Mouse (Mus musculus): Measurements from ENCODE around the gene Reep1. TPM values are rescaled to one million over a fixed set of nuclear protein-coding genes. Genes with fewer than 3 reads are reported as not detected.

Reep1 gene
- polyA plus RNA-seq, 1 experiment from 2014 or later, result 118 TPM

DNA sequence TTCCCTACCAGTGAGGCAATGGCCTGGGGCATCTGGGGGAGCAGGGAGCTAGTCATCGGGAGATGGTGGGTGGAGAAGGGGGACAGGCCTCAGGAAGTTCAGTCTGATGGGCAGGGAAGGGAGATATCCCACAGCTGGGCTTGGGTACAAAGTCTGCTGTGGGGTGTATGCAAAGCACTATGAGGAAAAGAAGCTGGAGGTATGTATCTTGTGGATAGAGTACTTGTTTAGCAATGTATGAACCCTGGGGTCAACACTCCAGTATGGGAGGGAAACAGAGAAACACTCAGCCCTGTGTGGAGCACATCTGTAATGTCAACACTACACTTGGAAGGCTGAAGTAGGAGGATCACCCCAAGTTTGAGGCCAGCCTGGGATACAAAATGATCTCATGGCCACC lies 99.4 kb downstream of the Reep1 start:
- Histone ChIP-seq H3K27ac (ENCODE audit: low read depth, low read length) (no peak overlapping the region), H3K4me3 (ENCODE audit: low read depth, low read length) (no peak overlapping the region), H3K27me3 (ENCODE audit: control insufficient read depth, insufficient read depth, low read length) (no peaks in the 10 kb centered on the region), H3K4me1 (ENCODE audit: control insufficient read depth, insufficient read depth, low read length) (no peaks in the 10 kb centered on the region), H3K9ac (ENCODE audit: low read length) (no peak overlapping the region), H3K4me2 (ENCODE audit: low read depth) (no peak overlapping the region), H3K36me3 (ENCODE audit: control insufficient read depth, insufficient read depth, low read length) (no peaks in the 10 kb centered on the region), H3K9me3 (ENCODE audit: control insufficient read depth, low read length) (no peaks in the 10 kb centered on the region)
- ATAC-seq (ENCODE audit: insufficient read depth, low FRiP score, low TSS enrichment) (no peak), DNase-seq (ENCODE audit: low spot score) (no peak)
- WGBS, result 60% methylated on average over 1 of the region's 1 CpGs

- 95% methylated on average over 9 of the region's 9 CpGs for WGBS
- no peaks in the 10 kb centered on the region for H3K36me3 ChIP-seq (ENCODE audit: control insufficient read depth, insufficient read depth, low read length)
Measured at GRCm38 (mm10) chr6:71809890-71810289, 102.5 kb downstream of the Reep1 start.

GRCm38 (mm10) chr6:71812820-71813219 lies 105.5 kb downstream of the Reep1 start:
- no peaks in the 10 kb centered on the region for H3K9me3 ChIP-seq (ENCODE audit: control insufficient read depth, low read length)
- no peak overlapping the region for H3K4me2 ChIP-seq (ENCODE audit: low read depth)
- H3K27ac ChIP-seq (ENCODE audit: low read depth, low read length), result no peak overlapping the region
- no peaks in the 10 kb centered on the region for H3K4me1 ChIP-seq (ENCODE audit: control insufficient read depth, insufficient read depth, low read length)
- H3K27me3 ChIP-seq (ENCODE audit: control insufficient read depth, insufficient read depth, low read length), result no peaks in the 10 kb centered on the region
- ATAC-seq (ENCODE audit: insufficient read depth, low FRiP score, low TSS enrichment), result no peak
- no peak overlapping the region for H3K9ac ChIP-seq (ENCODE audit: low read length)
- H3K4me3 ChIP-seq (ENCODE audit: low read depth, low read length), result no peak overlapping the region
- H3K36me3 ChIP-seq (ENCODE audit: control insufficient read depth, insufficient read depth, low read length), result peaks cover 8% of the 10 kb centered on the region
- WGBS, result 83% methylated on average over 2 of the region's 2 CpGs
- DNase-seq (ENCODE audit: low spot score), result no peak

More at GRCm38 (mm10) chr6:71809890-71810289, 102.5 kb downstream of the Reep1 start:
- Histone ChIP-seq H3K4me1 (ENCODE audit: control insufficient read depth, insufficient read depth, low read length) (no peaks in the 10 kb centered on the region), H3K27ac (ENCODE audit: low read depth, low read length) (no peak overlapping the region), H3K27me3 (ENCODE audit: control insufficient read depth, insufficient read depth, low read length) (no peaks in the 10 kb centered on the region), H3K4me3 (ENCODE audit: low read depth, low read length) (no peak overlapping the region), H3K4me2 (ENCODE audit: low read depth) (no peak overlapping the region), H3K9ac (ENCODE audit: low read length) (no peak overlapping the region), H3K9me3 (ENCODE audit: control insufficient read depth, low read length) (no peaks in the 10 kb centered on the region)
- no peak for DNase-seq (ENCODE audit: low spot score)
- ATAC-seq (ENCODE audit: insufficient read depth, low FRiP score, low TSS enrichment), result no peak

DNA sequence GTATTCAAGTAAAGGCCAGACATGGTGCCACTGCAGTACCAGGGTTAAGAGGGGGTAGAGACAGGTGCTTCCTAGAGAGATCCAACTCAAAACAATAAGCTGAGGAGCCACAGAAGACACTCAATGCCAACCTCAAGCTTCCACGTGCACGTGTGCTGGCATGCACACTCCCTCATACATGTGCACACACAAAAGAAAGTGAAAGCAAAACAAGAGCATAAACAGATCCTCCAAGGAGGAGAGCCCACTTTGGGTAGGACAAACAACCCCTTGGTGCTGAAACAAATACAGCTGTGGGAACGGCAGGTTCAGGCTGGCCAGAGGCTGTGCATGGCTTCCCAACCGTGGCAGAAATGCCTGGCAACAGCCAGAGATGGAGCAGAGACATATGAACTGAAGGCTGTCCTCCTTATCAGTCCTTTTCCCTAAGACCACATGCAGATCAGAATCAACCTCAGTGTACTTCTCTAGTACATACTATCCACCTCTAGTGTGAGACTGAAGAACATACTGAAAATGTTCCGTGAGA lies 112.5 kb downstream of the Reep1 start:
- H3K9me3 ChIP-seq (ENCODE audit: control insufficient read depth, low read length), result no peaks in the 10 kb centered on the region
- H3K4me3 ChIP-seq (ENCODE audit: low read depth, low read length), result no peak overlapping the region
- no peak overlapping the region for H3K9ac ChIP-seq (ENCODE audit: low read length)
- no peaks in the 10 kb centered on the region for H3K27me3 ChIP-seq (ENCODE audit: control insufficient read depth, insufficient read depth, low read length)
- H3K36me3 ChIP-seq (ENCODE audit: control insufficient read depth, insufficient read depth, low read length), result peaks cover 9% of the 10 kb centered on the region
- 90% methylated on average over 5 of the region's 5 CpGs for WGBS
- ATAC-seq (ENCODE audit: insufficient read depth, low FRiP score, low TSS enrichment) (no peak), DNase-seq (ENCODE audit: low spot score) (no peak)
- H3K27ac ChIP-seq (ENCODE audit: low read depth, low read length), result no peak overlapping the region
- H3K4me2 ChIP-seq (ENCODE audit: low read depth), result no peak overlapping the region
- no peaks in the 10 kb centered on the region for H3K4me1 ChIP-seq (ENCODE audit: control insufficient read depth, insufficient read depth, low read length)

DNA sequence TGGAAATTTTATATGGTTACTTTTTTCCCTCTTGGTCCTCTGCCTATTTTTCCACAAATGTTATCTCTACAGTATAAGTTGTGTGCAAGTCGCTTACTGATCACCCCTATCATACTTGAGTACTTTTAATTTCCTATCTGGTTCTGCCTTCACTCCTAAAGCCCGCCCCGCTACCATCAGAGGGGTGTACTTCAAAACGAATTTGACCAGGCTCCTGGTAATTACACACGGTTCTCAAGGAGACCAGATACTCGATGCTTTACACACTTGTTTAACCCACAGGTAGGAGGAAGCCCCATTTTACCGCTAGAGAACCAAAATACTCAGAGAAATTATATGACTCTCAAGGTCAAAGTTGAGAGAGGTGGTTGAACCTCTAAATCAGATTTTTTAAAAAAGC lies 115.7 kb downstream of the Reep1 start:
- peak overlapping the region; percentile 65 for H3K4me3 ChIP-seq (ENCODE audit: low read depth, low read length)
- ATAC-seq (ENCODE audit: insufficient read depth, low FRiP score, low TSS enrichment) (no peak), DNase-seq (ENCODE audit: low spot score) (no peak)
- H3K36me3 ChIP-seq (ENCODE audit: control insufficient read depth, insufficient read depth, low read length), result no peaks in the 10 kb centered on the region
- no peaks in the 10 kb centered on the region for H3K4me1 ChIP-seq (ENCODE audit: control insufficient read depth, insufficient read depth, low read length)
- H3K27ac ChIP-seq (ENCODE audit: low read depth, low read length), result no peak overlapping the region
- no peaks in the 10 kb centered on the region for H3K9me3 ChIP-seq (ENCODE audit: control insufficient read depth, low read length)
- no peaks in the 10 kb centered on the region for H3K27me3 ChIP-seq (ENCODE audit: control insufficient read depth, insufficient read depth, low read length)
- 2% methylated on average over 7 of the region's 7 CpGs for WGBS
- H3K4me2 ChIP-seq (ENCODE audit: low read depth), result peak overlapping the region; percentile 72
- H3K9ac ChIP-seq (ENCODE audit: low read length), result peak overlapping the region; percentile 66

GRCm38 (mm10) chr6:71823488-71823887 lies 116.1 kb downstream of the Reep1 start:
- H3K36me3 ChIP-seq (ENCODE audit: control insufficient read depth, insufficient read depth, low read length), result no peaks in the 10 kb centered on the region
- H3K4me2 ChIP-seq (ENCODE audit: low read depth), result peak overlapping the region; percentile 72
- no peak overlapping the region for H3K27ac ChIP-seq (ENCODE audit: low read depth, low read length)
- peak overlapping the region; percentile 66 for H3K9ac ChIP-seq (ENCODE audit: low read length)
- no peaks in the 10 kb centered on the region for H3K27me3 ChIP-seq (ENCODE audit: control insufficient read depth, insufficient read depth, low read length)
- H3K4me1 ChIP-seq (ENCODE audit: control insufficient read depth, insufficient read depth, low read length), result no peaks in the 10 kb centered on the region
- 0% methylated on average over 19 of the region's 19 CpGs for WGBS
- peak; percentile 89 for ATAC-seq (ENCODE audit: insufficient read depth, low FRiP score, low TSS enrichment)
- no peaks in the 10 kb centered on the region for H3K9me3 ChIP-seq (ENCODE audit: control insufficient read depth, low read length)
- peak; percentile 86 for DNase-seq (ENCODE audit: low spot score)
- peak overlapping the region; percentile 65 for H3K4me3 ChIP-seq (ENCODE audit: low read depth, low read length)

DNA sequence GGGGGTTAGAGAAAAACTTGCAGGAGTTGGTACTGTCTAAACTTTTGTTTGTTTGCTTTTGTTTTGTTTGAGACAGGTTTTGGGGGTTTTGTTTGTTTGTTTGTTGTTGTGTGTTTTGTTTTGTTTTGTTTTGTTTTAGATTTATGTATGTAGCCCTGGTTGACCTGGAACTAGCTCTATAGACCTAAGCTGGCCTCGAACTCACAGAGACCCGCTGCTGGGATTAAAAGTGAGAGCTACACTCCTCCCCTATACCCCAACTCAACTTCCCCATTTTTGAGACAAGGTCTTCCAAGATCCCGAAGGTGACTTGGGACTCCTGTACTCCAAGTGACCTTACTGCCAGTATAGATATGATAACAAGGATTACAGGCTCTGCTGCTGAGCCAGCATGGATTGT lies 116.6 kb downstream of the Reep1 start:
- Histone ChIP-seq H3K27me3 (ENCODE audit: control insufficient read depth, insufficient read depth, low read length) (no peaks in the 10 kb centered on the region), H3K4me1 (ENCODE audit: control insufficient read depth, insufficient read depth, low read length) (no peaks in the 10 kb centered on the region), H3K9me3 (ENCODE audit: control insufficient read depth, low read length) (no peaks in the 10 kb centered on the region), H3K4me3 (ENCODE audit: low read depth, low read length) (peak overlapping the region; percentile 65), H3K9ac (ENCODE audit: low read length) (no peak overlapping the region; the same call in 1 of the 2 replicates), H3K27ac (ENCODE audit: low read depth, low read length) (no peak overlapping the region), H3K36me3 (ENCODE audit: control insufficient read depth, insufficient read depth, low read length) (no peaks in the 10 kb centered on the region), H3K4me2 (ENCODE audit: low read depth) (peak overlapping the region; percentile 50)
- no peak for ATAC-seq (ENCODE audit: insufficient read depth, low FRiP score, low TSS enrichment)
- no peak for DNase-seq (ENCODE audit: low spot score)
- 32% methylated on average over 3 of the region's 3 CpGs for whole genome bisulfite sequencing

- H3K9ac ChIP-seq (ENCODE audit: low read length), result no peak within 1 kb of the TSS
- no peaks in the 10 kb centered on the region for H3K9me3 ChIP-seq (ENCODE audit: control insufficient read depth, low read length)
- H3K36me3 ChIP-seq (ENCODE audit: control insufficient read depth, insufficient read depth, low read length), result no peaks in the 10 kb centered on the region
- no peaks in the 10 kb centered on the region for H3K27me3 ChIP-seq (ENCODE audit: control insufficient read depth, insufficient read depth, low read length)
- H3K27ac ChIP-seq (ENCODE audit: low read depth, low read length), result no peak within 1 kb of the TSS
- DNase-seq (ENCODE audit: low spot score) (no peak), ATAC-seq (ENCODE audit: insufficient read depth, low FRiP score, low TSS enrichment) (no peak)
- peaks cover under 1% of the 10 kb centered on the region; the same call in 1 of the 2 replicates for H3K4me1 ChIP-seq (ENCODE audit: control insufficient read depth, insufficient read depth, low read length)
- no peak within 1 kb of the TSS for H3K4me3 ChIP-seq (ENCODE audit: low read depth, low read length)
- no peak within 1 kb of the TSS for H3K4me2 ChIP-seq (ENCODE audit: low read depth)
- WGBS, result 60% methylated on average over 1 of the region's 1 CpGs
Measured at GRCm38 (mm10) chr6:71826869-71827268, 119.5 kb downstream of the Reep1 start, which contains the start of gene Mrpl35. Mrpl35 (minus strand) TSS chr6:71826969.

- Histone ChIP-seq H3K4me3 (ENCODE audit: low read depth, low read length) (no peak overlapping the region), H3K36me3 (ENCODE audit: control insufficient read depth, insufficient read depth, low read length) (peaks cover 2% of the 10 kb centered on the region; the same call in 1 of the 2 replicates), H3K4me1 (ENCODE audit: control insufficient read depth, insufficient read depth, low read length) (peaks cover 5% of the 10 kb centered on the region; the same call in 1 of the 2 replicates), H3K27ac (ENCODE audit: low read depth, low read length) (no peak overlapping the region), H3K27me3 (ENCODE audit: control insufficient read depth, insufficient read depth, low read length) (no peaks in the 10 kb centered on the region), H3K4me2 (ENCODE audit: low read depth) (no peak overlapping the region), H3K9me3 (ENCODE audit: control insufficient read depth, low read length) (no peaks in the 10 kb centered on the region), H3K9ac (ENCODE audit: low read length) (no peak overlapping the region)
- no peak for ATAC-seq (ENCODE audit: insufficient read depth, low FRiP score, low TSS enrichment)
- 89% methylated on average over 9 of the region's 9 CpGs for WGBS
- DNase-seq (ENCODE audit: low spot score), result no peak
Measured at GRCm38 (mm10) chr6:71829768-71830167, 122.4 kb downstream of the Reep1 start.

Measured in neural tube, embryonic 11.5 days (tissue).